Mouse (Mus musculus) adrenal gland, adult 18-20 months (tissue): Measurements from ENCODE around the gene Klhl6. TPM values are rescaled to one million over a fixed set of nuclear protein-coding genes. Genes with fewer than 3 reads are reported as not detected.

ENCODE experiments used
- total RNA-seq, 2 experiments: library from RNA; stranded (reverse); gene quantifications; 1 replicate in 1 of 2; 2 replicates in 1 of 2; pipeline ENCODE4 v1.2.3; 2021

Klhl6 gene
- total RNA-seq, 2 experiments from 2014 or later: 4.2 to 6.1 TPM

Other genes starting within 250 kb of the Klhl6 start
- gene B3gnt5, start 222.8 kb downstream of the Klhl6 start, total RNA-seq: under 1 TPM; 0.32 to 0.63 TPM
- gene Klhl24, start 114.5 kb upstream of the Klhl6 start, total RNA-seq: 10 to 100 TPM; 50.1 to 53.9 TPM
- 10 to 100 TPM; 17.1 to 25.6 TPM for gene Yeats2, start 158.0 kb upstream of the Klhl6 start, total RNA-seq